Mouse (Mus musculus) stomach, postnatal 0 days (tissue): ENCODE measurements around the gene Cul7. TPM values are rescaled to one million over a fixed set of nuclear protein-coding genes. Genes with fewer than 3 reads are reported as not detected.
A peak's percentile ranks its signal among the peaks of the same experiment; 100 is the strongest.

Experiments used
- ATAC-seq: fragments of 200-750 bp; cut with Nextera tagmentation; 2 replicates; pipeline ENCODE4 v1.8.0; 2017; ENCODE audit not compliant: low FRiP score, low TSS enrichment
- DNase-seq: peaks from one replicate; pipeline ENCODE4 v3.0.0-alpha.2; 2016; ENCODE audit warnings: low spot score
- H3K27ac ChIP-seq: fragments of 300-500 bp; sonication (generic); replicated peaks from 2 replicates; pipeline ENCODE4 v1.5.1; 2014; ENCODE audit warnings: mild to moderate bottlenecking, control low read depth
- H3K27me3 ChIP-seq: fragments of 300-500 bp; sonication (generic); 2 replicates; pipeline ENCODE4 v1.6.1; 2014; ENCODE audit warnings: low read length; ENCODE audit not compliant: control insufficient read depth, insufficient read depth
- H3K36me3 ChIP-seq: fragments of 300-500 bp; sonication (generic); 2 replicates; pipeline ENCODE4 v1.6.1; 2014; ENCODE audit warnings: low read length, mixed read lengths; ENCODE audit not compliant: control insufficient read depth, insufficient read depth
- H3K4me1 ChIP-seq: fragments of 300-500 bp; sonication (generic); replicated peaks from 2 replicates; pipeline ENCODE4 v1.6.1; 2014; ENCODE audit warnings: antibody characterized with exemption; ENCODE audit not compliant: control insufficient read depth, insufficient read depth
- H3K4me2 ChIP-seq: fragments of 300-500 bp; sonication (generic); replicated peaks from 2 replicates; pipeline ENCODE4 v1.6.1; 2014; ENCODE audit warnings: low read depth, mild to moderate bottlenecking, control low read depth, moderate library complexity
- H3K4me3 ChIP-seq: fragments of 300-500 bp; sonication (generic); 2 replicates; pipeline ENCODE4 v1.5.1; 2014; ENCODE audit warnings: low read depth, low read length, control low read depth
- H3K9ac ChIP-seq: fragments of 300-500 bp; sonication (generic); 2 replicates; pipeline ENCODE4 v1.6.1; 2014; ENCODE audit warnings: mild to moderate bottlenecking, low read length, control low read depth, mixed read lengths
- H3K9me3 ChIP-seq: fragments of 300-500 bp; sonication (generic); 2 replicates; pipeline ENCODE4 v1.6.1; 2016; ENCODE audit warnings: low read length; ENCODE audit not compliant: control insufficient read depth
- CTCF ChIP-seq: IDR thresholded peaks from 2 replicates; pipeline ENCODE4 v1.5.1; 2016; ENCODE audit warnings: antibody characterized with exemption, low read depth, mild to moderate bottlenecking, moderate library complexity
- EP300 ChIP-seq: optimal IDR thresholded peaks from 2 replicates; pipeline ENCODE3; 2016; ENCODE audit warnings: antibody characterized with exemption
- WGBS: fragments of 180-500 bp; shearing (Covaris S2); extraction: QIAGEN DNeasy Blood & Tissue Kit; methylation state at CpG from one replicate; pipeline ENCODE4 v1.1.7; 2014; 5-methylcytosine and 5-hydroxymethylcytosine counted together
- polyA plus RNA-seq: library from polyadenylated mRNA; unstranded; fragments of >200 nt; fragmentation: Nextera tagmentation; extraction: Ambion mirVana; gene quantifications from 2 replicates; pipeline ENCODE4 v1.2.1, GENCODE M21; 2015

Cul7 gene
- polyA plus RNA-seq, 1 experiment from 2014 or later = 12.9 TPM

DNA sequence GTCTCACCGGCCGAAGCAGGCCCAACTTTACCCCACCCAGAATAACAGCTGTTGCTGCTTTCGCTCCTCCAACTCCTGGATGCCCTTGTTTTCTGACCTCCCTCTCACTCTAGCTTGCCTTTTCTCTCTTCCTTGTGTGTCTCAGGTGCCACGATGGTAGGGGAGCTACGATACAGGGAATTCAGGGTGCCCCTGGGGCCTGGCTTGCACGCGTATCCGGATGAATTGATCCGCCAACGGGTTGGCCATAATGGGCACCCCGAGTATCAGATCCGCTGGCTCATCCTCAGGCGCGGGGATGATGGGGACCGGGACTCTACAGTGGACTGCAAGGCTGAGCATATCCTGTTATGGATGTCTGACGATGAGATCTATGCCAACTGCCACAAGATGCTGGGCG, 1.2 kb downstream of the Cul7 start:
- Histone ChIP-seq H3K27me3 (no peaks in the 10 kb centered on the region), H3K9ac (peak overlapping the region; percentile 86), H3K4me3 (peak overlapping the region; percentile 75), H3K4me2 (peak overlapping the region; percentile 85), H3K36me3 (peaks cover 15% of the 10 kb centered on the region), H3K27ac (peak overlapping the region; percentile 96), H3K9me3 (no peaks in the 10 kb centered on the region), H3K4me1 (peaks cover 3% of the 10 kb centered on the region)
- WGBS = 63% methylated on average over 17 of the region's 17 CpGs
- ATAC-seq = no peak
- TF ChIP-seq CTCF = no peak
- TF ChIP-seq EP300 = no peak
- DNase-seq = no peak

DNA sequence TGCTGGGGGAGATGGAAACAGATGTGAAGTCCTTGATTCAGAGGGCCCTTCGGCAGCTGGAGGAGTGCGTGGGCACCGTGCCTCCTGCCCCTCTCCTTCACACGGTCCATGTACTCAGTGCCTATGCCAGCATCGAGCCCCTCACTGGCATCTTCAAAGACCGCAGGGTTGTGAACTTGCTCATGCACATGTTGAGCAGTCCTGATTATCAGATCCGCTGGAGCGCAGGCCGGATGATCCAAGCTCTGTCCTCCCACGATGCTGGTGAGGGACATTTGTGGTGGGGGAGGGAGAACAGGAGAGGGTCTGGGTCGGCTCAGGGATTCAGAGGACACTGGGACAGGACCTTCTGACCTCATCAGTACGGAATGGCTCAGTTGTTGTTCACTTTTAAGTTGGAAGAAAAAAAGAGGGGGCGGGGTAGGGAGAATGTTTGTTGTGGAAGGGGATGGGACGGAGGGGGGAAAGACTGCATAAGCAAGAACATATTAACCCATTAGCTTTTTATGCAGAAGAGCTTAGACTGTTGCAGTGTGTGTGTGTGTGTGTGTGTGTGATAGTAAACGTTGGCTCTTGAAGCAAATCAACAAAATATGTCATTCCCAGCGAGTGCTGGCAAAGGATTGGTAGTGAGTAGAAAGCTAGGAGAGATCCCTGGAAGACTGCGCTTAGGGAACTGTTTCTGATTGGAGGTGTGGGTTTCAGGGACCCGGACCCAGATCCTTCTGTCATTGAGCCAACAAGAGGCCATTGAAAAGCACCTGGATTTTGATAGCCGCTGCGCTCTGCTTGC, 1.8 kb downstream of the Cul7 start:
- Histone ChIP-seq H3K9ac (peak overlapping the region; percentile 86), H3K36me3 (peaks cover 20% of the 10 kb centered on the region), H3K4me2 (peak overlapping the region; percentile 85), H3K9me3 (no peaks in the 10 kb centered on the region), H3K4me3 (peak overlapping the region; percentile 75), H3K27me3 (no peaks in the 10 kb centered on the region), H3K27ac (no peak overlapping the region), H3K4me1 (peaks cover 3% of the 10 kb centered on the region)
- WGBS = 61% methylated on average over 20 of the region's 20 CpGs
- TF ChIP-seq EP300 (no peak), CTCF (no peak)
- DNase-seq = no peak
- ATAC-seq = no peak

DNA sequence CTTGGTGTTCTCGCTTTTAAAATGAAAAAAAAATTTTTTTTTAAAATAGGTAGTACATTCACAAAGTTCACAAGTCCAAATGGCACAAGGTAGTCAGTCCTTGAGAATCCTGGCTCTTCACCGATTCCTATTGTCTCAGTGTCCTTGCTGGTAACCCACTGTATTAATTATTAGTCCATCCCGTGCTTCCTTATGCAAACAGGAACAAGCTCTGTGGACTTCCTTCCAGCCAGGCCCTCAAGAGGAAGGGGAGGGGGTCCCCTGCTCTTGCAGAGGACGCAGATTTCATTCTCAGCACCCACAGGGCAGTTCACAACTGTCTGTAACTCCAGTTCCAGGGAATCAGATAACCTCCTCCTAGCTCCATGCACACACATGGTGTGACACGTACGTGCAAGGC, 5.9 kb downstream of the Cul7 start:
- Histone ChIP-seq H3K9ac (no peak overlapping the region), H3K9me3 (no peaks in the 10 kb centered on the region), H3K4me3 (no peak overlapping the region), H3K27ac (no peak overlapping the region), H3K4me2 (no peak overlapping the region), H3K36me3 (peaks cover 46% of the 10 kb centered on the region), H3K27me3 (no peaks in the 10 kb centered on the region), H3K4me1 (peaks cover 3% of the 10 kb centered on the region)
- no peak for TF ChIP-seq CTCF
- TF ChIP-seq EP300 = no peak
- ATAC-seq = no peak
- WGBS = 74% methylated on average over 6 of the region's 6 CpGs
- DNase-seq = no peak

DNA sequence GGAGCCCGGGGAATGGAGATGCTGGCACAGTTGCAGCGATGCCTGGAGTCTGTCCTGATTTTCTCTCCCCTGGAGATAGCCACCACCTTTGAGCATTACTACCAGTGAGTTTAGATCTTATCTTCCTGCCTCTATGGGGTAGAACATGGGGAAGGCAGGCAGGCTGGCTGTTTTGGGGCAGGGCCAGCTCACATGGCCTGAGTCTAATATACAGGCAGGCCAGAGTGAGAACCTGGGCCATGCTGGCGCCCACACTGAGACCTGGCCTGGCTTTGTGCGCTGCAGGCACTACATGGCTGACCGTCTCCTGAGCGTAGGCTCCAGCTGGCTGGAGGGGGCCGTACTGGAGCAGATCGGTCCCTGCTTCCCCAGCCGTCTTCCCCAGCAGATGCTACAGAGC, 11.2 kb downstream of the Cul7 start:
- H3K9ac ChIP-seq = no peak overlapping the region
- no peak for TF ChIP-seq CTCF
- no peak for TF ChIP-seq EP300
- no peaks in the 10 kb centered on the region for H3K4me1 ChIP-seq
- peaks cover 53% of the 10 kb centered on the region for H3K36me3 ChIP-seq
- H3K27me3 ChIP-seq = no peaks in the 10 kb centered on the region
- no peak overlapping the region for H3K27ac ChIP-seq
- H3K9me3 ChIP-seq = no peaks in the 10 kb centered on the region
- DNase-seq (no peak), ATAC-seq (no peak)
- 92% methylated on average over 9 of the region's 9 CpGs for WGBS
- H3K4me2 ChIP-seq = no peak overlapping the region
- H3K4me3 ChIP-seq = no peak overlapping the region

DNA sequence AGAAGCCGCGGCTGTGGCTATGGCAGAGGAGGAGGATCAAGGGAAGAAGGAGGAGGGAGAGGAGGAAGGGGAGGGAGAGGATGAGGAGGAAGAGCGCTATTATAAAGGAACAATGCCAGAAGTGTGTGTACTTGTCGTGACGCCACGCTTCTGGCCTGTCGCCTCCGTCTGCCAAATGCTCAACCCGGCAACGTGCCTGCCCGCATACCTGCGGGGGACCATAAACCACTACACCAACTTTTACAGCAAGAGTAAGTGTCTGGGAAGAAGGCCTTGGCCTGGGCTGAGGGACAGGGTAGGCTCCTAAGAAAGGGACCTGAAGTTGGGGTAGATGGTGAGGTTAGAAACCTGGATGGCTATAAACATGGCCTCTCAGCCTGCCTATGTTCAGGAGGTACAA, 11.8 kb downstream of the Cul7 start:
- no peaks in the 10 kb centered on the region for H3K4me1 ChIP-seq
- no peak overlapping the region for H3K4me3 ChIP-seq
- TF ChIP-seq EP300 (no peak), CTCF (no peak)
- 89% methylated on average over 12 of the region's 12 CpGs for WGBS
- H3K9ac ChIP-seq = no peak overlapping the region
- ATAC-seq = no peak
- H3K36me3 ChIP-seq = peaks cover 48% of the 10 kb centered on the region
- no peak overlapping the region for H3K4me2 ChIP-seq
- H3K27me3 ChIP-seq = no peaks in the 10 kb centered on the region
- no peaks in the 10 kb centered on the region for H3K9me3 ChIP-seq
- no peak for DNase-seq
- H3K27ac ChIP-seq = no peak overlapping the region

DNA sequence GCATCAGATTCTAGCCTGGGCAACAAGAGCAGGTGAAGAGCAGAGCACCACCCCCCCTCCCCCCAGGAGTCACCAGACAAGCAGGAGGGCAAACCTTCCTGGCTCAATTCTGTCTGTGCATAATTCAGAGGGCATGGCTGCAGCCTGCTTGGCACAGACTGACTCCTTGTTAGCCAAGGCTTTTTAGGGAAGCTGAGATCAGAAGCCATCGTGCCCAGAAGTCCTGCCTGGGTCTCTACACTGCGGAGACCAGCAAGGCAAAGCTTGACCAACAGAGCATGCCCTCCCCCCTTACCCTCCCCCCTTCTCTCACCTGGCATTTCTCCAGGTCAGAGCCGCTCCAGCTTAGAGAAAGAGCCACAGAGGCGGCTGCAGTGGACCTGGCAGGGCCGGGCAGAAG, 12.6 kb downstream of the Cul7 start:
- no peak overlapping the region for H3K4me2 ChIP-seq
- 79% methylated on average over 5 of the region's 5 CpGs for WGBS

More for the DNA sequence above, 12.6 kb downstream of the Cul7 start:
- Histone ChIP-seq H3K27me3 (no peaks in the 10 kb centered on the region), H3K36me3 (peaks cover 43% of the 10 kb centered on the region), H3K4me3 (no peak overlapping the region), H3K27ac (no peak overlapping the region), H3K4me1 (no peaks in the 10 kb centered on the region), H3K9me3 (no peaks in the 10 kb centered on the region), H3K9ac (no peak overlapping the region)
- TF ChIP-seq CTCF = no peak
- TF ChIP-seq EP300 = no peak
- DNase-seq (no peak), ATAC-seq (no peak)
